Mouse (Mus musculus): ENCODE measurements around the gene Ric8a. TPM values are rescaled to one million over a fixed set of nuclear protein-coding genes. Genes with fewer than 3 reads are reported as not detected.

Gene Ric8a
- polyA plus RNA-seq (2015; fragmentation: Nextera tagmentation; extraction: Ambion mirVana): 63.6 and 68.0 TPM in 2 replicates

DNA sequence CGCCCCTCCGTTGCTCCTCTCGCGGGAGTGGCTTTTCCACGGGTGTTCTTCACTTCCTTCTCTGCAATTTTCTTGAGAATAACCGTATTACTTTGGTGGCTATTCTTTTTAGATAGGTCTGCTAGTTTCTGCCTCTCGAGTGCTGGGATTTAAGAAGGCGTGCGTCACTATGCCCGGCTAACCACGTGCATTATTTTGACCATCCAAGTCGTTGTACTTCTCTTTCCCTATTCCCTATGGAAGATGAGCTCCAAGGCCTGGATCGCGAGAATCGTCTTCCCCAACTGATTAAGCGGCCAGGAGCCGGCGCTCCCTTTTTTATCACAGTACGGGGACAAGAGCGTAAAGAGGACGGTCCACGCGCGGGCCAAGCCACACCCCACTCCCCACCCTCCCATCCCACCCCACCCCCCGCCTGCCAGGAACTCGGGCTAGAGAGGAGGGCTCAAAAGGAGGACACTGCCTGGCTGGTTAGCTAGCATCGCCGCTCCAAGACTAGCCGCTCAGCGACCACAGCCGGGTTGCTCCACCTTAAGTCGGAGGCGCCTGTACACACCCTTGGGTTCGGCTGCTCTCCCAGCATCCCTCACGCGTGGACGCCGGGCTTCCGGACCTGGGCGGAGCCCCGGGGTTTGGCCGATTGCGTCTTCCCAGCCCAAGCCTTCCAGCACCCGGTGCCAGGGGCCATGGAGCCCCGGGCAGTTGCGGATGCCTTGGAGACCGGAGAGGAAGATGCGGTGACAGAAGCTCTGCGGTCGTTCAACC is at the start of gene Ric8a:
Gene Ric8a (plus strand): TSS at position 173 of the 765 bp plus-strand sequence.
- Histone ChIP-seq H3K36me3 (ENCODE audit: insufficient read depth, low read length) (peaks cover 28% of the 10 kb centered on the region), H3K4me1 (ENCODE audit: insufficient read depth, low read depth, low read length) (peaks cover 21% of the 10 kb centered on the region), H3K4me3 (ENCODE audit: low read depth, low read length) (peak within 1 kb of the TSS; percentile 76), H3K9me3 (ENCODE audit: low read length) (no peaks in the 10 kb centered on the region), H3K4me2 (replicated peaks; ENCODE audit: low read depth, low read length) (peak within 1 kb of the TSS; percentile 91), H3K9ac (replicated peaks; ENCODE audit: low read depth) (peak within 1 kb of the TSS; percentile 91), H3K27me3 (replicated peaks; ENCODE audit: insufficient read depth, low read length) (no peaks in the 10 kb centered on the region), H3K27ac (ENCODE audit: low read length) (peak within 1 kb of the TSS; percentile 98)
- WGBS: under 1% methylated on average over 48 of the region's 50 CpGs
- DNase-seq (ENCODE audit: low spot score) (peak; percentile 95), ATAC-seq (peak; percentile 89)
- TF ChIP-seq EP300 (IDR thresholded peaks at IDR 0.05) (peak; percentile 59), CTCF (IDR thresholded peaks at IDR 0.05) (no peak)

DNA sequence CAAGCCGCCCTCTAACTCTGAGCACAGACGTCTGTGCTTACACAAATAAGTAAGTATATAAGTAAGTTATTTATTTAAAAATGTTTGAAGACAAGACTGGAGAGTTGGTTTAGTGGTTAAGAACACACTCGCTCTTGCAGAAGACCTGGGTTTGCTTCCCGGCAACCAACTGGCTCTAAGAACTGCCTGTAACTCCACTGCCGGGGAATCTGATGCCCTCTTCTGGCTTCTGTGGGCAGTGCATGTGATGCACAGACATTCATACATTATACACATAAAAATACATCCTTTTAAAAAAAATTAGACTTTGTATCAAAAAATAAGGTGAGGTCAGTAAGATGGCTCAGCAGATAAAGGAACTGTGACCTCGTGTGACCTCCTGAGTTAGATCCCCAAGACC is 46.3 kb upstream of the Ric8a start:
- no peaks in the 10 kb centered on the region for H3K4me1 ChIP-seq (ENCODE audit: insufficient read depth, low read depth, low read length)
- DNase-seq (ENCODE audit: low spot score): no peak
- no peaks in the 10 kb centered on the region for H3K9me3 ChIP-seq (ENCODE audit: low read length)
- WGBS: 82% methylated on average over 6 of the region's 6 CpGs
- no peak overlapping the region for H3K4me2 ChIP-seq (replicated peaks; ENCODE audit: low read depth, low read length)
- no peaks in the 10 kb centered on the region for H3K27me3 ChIP-seq (replicated peaks; ENCODE audit: insufficient read depth, low read length)
- H3K27ac ChIP-seq (ENCODE audit: low read length): no peak overlapping the region
- no peak for ATAC-seq
- no peaks in the 10 kb centered on the region for H3K36me3 ChIP-seq (ENCODE audit: insufficient read depth, low read length)
- H3K4me3 ChIP-seq (ENCODE audit: low read depth, low read length): no peak overlapping the region
- no peak overlapping the region for H3K9ac ChIP-seq (replicated peaks; ENCODE audit: low read depth)
- TF ChIP-seq CTCF (IDR thresholded peaks at IDR 0.05) (peak; percentile 34), EP300 (IDR thresholded peaks at IDR 0.05) (no peak)

DNA sequence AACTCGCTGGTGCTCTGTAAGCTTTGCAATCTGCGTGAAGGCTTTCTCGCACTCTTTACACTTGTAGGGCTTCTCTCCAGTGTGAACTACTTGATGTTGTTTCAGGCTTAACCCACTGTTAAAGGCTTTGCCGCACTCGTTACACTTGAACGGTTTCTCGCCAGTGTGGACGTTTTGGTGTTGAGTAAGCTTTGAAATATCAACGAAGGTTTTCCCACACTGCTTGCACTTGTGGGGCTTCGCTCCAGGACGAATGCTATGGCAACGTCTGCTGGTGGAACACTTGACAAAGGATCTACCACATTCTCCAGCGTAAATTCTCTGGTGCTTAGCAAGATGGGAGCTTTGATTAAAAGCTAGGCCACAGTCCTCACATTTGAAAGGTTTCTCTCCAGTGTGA is 45.0 kb upstream of the Ric8a start:
- 70% methylated on average over 13 of the region's 13 CpGs for WGBS
- no peak for TF ChIP-seq CTCF (IDR thresholded peaks at IDR 0.05)
- TF ChIP-seq EP300 (IDR thresholded peaks at IDR 0.05): no peak
- Histone ChIP-seq H3K27me3 (replicated peaks; ENCODE audit: insufficient read depth, low read length) (no peaks in the 10 kb centered on the region), H3K4me1 (ENCODE audit: insufficient read depth, low read depth, low read length) (no peaks in the 10 kb centered on the region), H3K36me3 (ENCODE audit: insufficient read depth, low read length) (no peaks in the 10 kb centered on the region), H3K4me3 (ENCODE audit: low read depth, low read length) (no peak overlapping the region), H3K9me3 (ENCODE audit: low read length) (no peaks in the 10 kb centered on the region), H3K27ac (ENCODE audit: low read length) (no peak overlapping the region), H3K9ac (replicated peaks; ENCODE audit: low read depth) (no peak overlapping the region), H3K4me2 (replicated peaks; ENCODE audit: low read depth, low read length) (no peak overlapping the region)
- no peak for ATAC-seq
- DNase-seq (ENCODE audit: low spot score): no peak

DNA sequence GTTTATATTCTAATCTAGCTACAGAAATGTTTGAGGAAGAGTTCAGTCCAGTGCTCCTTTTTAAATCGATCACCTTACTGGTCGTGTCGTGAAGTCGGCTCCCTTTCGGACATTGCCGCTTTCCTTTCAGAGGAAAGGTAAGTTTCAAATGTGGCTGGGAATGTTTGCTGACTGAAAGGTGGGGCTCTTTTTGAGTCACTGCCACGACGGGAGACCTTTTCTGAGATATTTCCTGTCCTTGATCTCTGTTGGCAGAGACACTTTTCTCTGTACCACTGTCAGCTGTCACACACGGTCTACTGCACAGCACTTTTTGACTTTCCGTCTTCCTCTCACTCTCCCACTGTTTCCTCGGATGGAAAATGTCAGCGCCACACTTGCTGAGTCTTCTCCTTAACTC is 43.9 kb upstream of the Ric8a start:
- H3K36me3 ChIP-seq (ENCODE audit: insufficient read depth, low read length): no peaks in the 10 kb centered on the region
- no peaks in the 10 kb centered on the region for H3K27me3 ChIP-seq (replicated peaks; ENCODE audit: insufficient read depth, low read length)
- H3K9ac ChIP-seq (replicated peaks; ENCODE audit: low read depth): no peak overlapping the region
- no peaks in the 10 kb centered on the region for H3K4me1 ChIP-seq (ENCODE audit: insufficient read depth, low read depth, low read length)
- H3K4me3 ChIP-seq (ENCODE audit: low read depth, low read length): no peak overlapping the region
- no peak overlapping the region for H3K4me2 ChIP-seq (replicated peaks; ENCODE audit: low read depth, low read length)
- ATAC-seq (no peak), DNase-seq (ENCODE audit: low spot score) (no peak)
- no peak for TF ChIP-seq EP300 (IDR thresholded peaks at IDR 0.05)
- no peak for TF ChIP-seq CTCF (IDR thresholded peaks at IDR 0.05)
- no peaks in the 10 kb centered on the region for H3K9me3 ChIP-seq (ENCODE audit: low read length)
- no peak overlapping the region for H3K27ac ChIP-seq (ENCODE audit: low read length)
- 79% methylated on average over 12 of the region's 12 CpGs for WGBS

DNA sequence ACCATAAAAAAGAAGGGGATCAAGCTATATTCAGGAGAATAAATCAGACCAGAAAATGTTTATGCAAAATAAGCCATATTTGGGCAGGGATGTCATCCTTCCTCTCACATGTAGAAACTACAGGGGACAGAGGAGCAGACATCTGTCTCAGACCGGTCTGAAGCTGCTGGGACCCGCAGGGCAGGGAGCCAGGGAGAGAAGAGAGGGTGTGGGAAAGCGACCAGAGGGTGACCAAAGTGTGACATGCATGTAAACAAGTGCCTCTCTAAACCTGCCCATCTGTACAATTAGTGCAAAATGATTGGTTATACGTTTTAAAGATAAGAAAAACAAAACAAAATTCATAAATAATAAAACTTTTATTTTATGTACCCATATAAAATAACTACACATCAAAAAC is 36.6 kb upstream of the Ric8a start:
- Histone ChIP-seq H3K9me3 (ENCODE audit: low read length) (no peaks in the 10 kb centered on the region), H3K4me1 (ENCODE audit: insufficient read depth, low read depth, low read length) (no peaks in the 10 kb centered on the region), H3K9ac (replicated peaks; ENCODE audit: low read depth) (no peak overlapping the region), H3K27me3 (replicated peaks; ENCODE audit: insufficient read depth, low read length) (no peaks in the 10 kb centered on the region), H3K36me3 (ENCODE audit: insufficient read depth, low read length) (no peaks in the 10 kb centered on the region), H3K4me3 (ENCODE audit: low read depth, low read length) (no peak overlapping the region), H3K4me2 (replicated peaks; ENCODE audit: low read depth, low read length) (no peak overlapping the region), H3K27ac (ENCODE audit: low read length) (no peak overlapping the region)
- DNase-seq (ENCODE audit: low spot score) (no peak), ATAC-seq (no peak)
- 43% methylated on average over 4 of the region's 4 CpGs for WGBS
- TF ChIP-seq CTCF (IDR thresholded peaks at IDR 0.05) (no peak), EP300 (IDR thresholded peaks at IDR 0.05) (no peak)

DNA sequence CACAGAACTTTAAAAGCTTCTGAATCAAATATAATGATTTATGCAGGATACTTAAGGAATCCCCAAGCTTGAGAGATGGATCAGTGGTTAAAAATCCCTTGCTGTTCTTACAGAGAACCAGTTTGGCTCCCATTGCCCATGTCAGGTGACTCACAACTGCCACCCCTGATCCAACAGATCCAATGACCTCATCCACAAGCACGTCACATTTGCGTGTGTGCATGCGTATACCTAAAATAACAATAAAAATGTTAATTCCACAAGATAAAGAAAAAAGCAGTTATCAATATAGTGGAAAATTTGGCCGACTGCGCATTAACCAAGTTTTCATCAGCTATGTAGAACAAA is 35.5 kb upstream of the Ric8a start:
- Histone ChIP-seq H3K9me3 (ENCODE audit: low read length) (no peaks in the 10 kb centered on the region), H3K36me3 (ENCODE audit: insufficient read depth, low read length) (no peaks in the 10 kb centered on the region), H3K27me3 (replicated peaks; ENCODE audit: insufficient read depth, low read length) (no peaks in the 10 kb centered on the region), H3K4me1 (ENCODE audit: insufficient read depth, low read depth, low read length) (no peaks in the 10 kb centered on the region), H3K4me2 (replicated peaks; ENCODE audit: low read depth, low read length) (no peak overlapping the region), H3K4me3 (ENCODE audit: low read depth, low read length) (no peak overlapping the region), H3K27ac (ENCODE audit: low read length) (no peak overlapping the region), H3K9ac (replicated peaks; ENCODE audit: low read depth) (no peak overlapping the region)
- WGBS: 53% methylated on average over 5 of the region's 5 CpGs
- ATAC-seq (no peak), DNase-seq (ENCODE audit: low spot score) (no peak)
- TF ChIP-seq CTCF (IDR thresholded peaks at IDR 0.05) (no peak), EP300 (IDR thresholded peaks at IDR 0.05) (no peak)

Data from lung, postnatal 0 days (tissue).